Mouse (Mus musculus) bone marrow, adult 2 months (tissue): ENCODE data around the gene B430218F22Rik.

ENCODE experiments used
- CTCF ChIP-seq: fragments of 200-500 bp; IDR thresholded peaks from 2 replicates; pipeline ENCODE4 v1.5.1; 2011; ENCODE audit warnings: low read length, control low read depth; ENCODE audit not compliant: control insufficient read depth, insufficient read depth
- POLR2A ChIP-seq: fragments of 200-500 bp; IDR thresholded peaks from 2 replicates; pipeline ENCODE4 v1.6.1; 2011; ENCODE audit warnings: low read depth, mild to moderate bottlenecking, control low read depth, low read length, borderline replicate concordance; ENCODE audit not compliant: control insufficient read depth

DNA sequence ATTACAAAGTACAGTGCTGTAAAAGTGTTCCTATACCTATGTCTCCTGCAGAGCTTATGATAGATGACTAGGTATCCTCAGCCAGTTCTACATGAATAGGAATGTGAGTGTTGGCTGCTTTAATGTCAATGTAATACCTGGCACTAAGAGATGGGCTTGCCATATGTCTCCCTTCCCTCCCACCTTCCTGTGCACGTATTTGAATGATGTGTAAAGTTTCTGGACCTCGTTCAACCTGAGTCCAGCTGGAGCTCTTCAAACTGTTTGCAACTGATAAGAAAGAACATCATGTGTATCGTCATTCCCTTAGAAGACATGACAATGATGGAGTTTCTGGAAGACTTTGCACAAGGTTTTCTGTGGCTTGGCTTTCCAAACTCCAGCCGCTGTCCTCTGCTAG, 13.6 kb upstream of the B430218F22Rik start:
- TF ChIP-seq CTCF, result no peak
- TF ChIP-seq POLR2A, result no peak
